Mouse (Mus musculus) forebrain, embryonic 11.5 days (tissue): ENCODE results near the gene Dnase1l2. TPM values are rescaled to one million over a fixed set of nuclear protein-coding genes. Genes with fewer than 3 reads are reported as not detected.
A peak's percentile ranks its signal among the peaks of the same experiment; 100 is the strongest.

Experiments
- ATAC-seq: fragments of 200-750 bp; cut with Nextera tagmentation; replicated peaks from 2 replicates; pipeline ENCODE4 v1.8.0; 2017; ENCODE audit warnings: moderate TSS enrichment; ENCODE audit not compliant: low FRiP score
- DNase-seq: peaks from one replicate; pipeline ENCODE4 v3.0.0-alpha.2; 2017; ENCODE audit warnings: low spot score
- H3K27ac ChIP-seq: fragments of 300-500 bp; sonication (generic); 2 replicates; pipeline ENCODE4 v1.5.1; 2014; ENCODE audit warnings: low read depth, low read length
- H3K27me3 ChIP-seq: fragments of 300-500 bp; sonication (generic); 2 replicates; pipeline ENCODE4 v1.6.1; 2014; ENCODE audit warnings: mild to moderate bottlenecking, low read length, mixed read lengths; ENCODE audit not compliant: control insufficient read depth, insufficient read depth
- H3K36me3 ChIP-seq: fragments of 300-500 bp; sonication (generic); 2 replicates; pipeline ENCODE4 v1.6.1; 2014; ENCODE audit warnings: mild to moderate bottlenecking, low read length, moderate library complexity, mixed read lengths; ENCODE audit not compliant: control insufficient read depth, insufficient read depth
- H3K4me1 ChIP-seq: fragments of 300-500 bp; sonication (generic); replicated peaks from 2 replicates; pipeline ENCODE4 v1.6.1; 2014; ENCODE audit warnings: low read length, mixed read lengths; ENCODE audit not compliant: control insufficient read depth, insufficient read depth
- H3K4me2 ChIP-seq: fragments of 300-500 bp; sonication (generic); 2 replicates; pipeline ENCODE4 v1.6.1; 2014; ENCODE audit warnings: low read depth, mild to moderate bottlenecking, low read length, moderate library complexity, mixed read lengths; ENCODE audit not compliant: severe bottlenecking
- H3K4me3 ChIP-seq: fragments of 300-500 bp; sonication (generic); 2 replicates; pipeline ENCODE4 v1.5.1; 2014; ENCODE audit warnings: low read depth, low read length
- H3K9ac ChIP-seq: fragments of 300-500 bp; sonication (generic); 2 replicates; pipeline ENCODE4 v1.6.1; 2014; ENCODE audit warnings: low read length
- H3K9me3 ChIP-seq: fragments of 300-500 bp; sonication (generic); 2 replicates; pipeline ENCODE4 v1.6.1; 2016; ENCODE audit warnings: low read length, mixed read lengths; ENCODE audit not compliant: control insufficient read depth
- WGBS: fragments of 180-500 bp; shearing (Covaris S2); extraction: QIAGEN DNeasy Blood & Tissue Kit; methylation state at CpG from one replicate; pipeline ENCODE4 v1.1.7; 2014; 5-methylcytosine and 5-hydroxymethylcytosine counted together
- polyA plus RNA-seq: library from polyadenylated mRNA; unstranded; fragments of >200 nt; fragmentation: Nextera tagmentation; extraction: Ambion mirVana; gene quantifications from 2 replicates; pipeline ENCODE4 v1.2.1, GENCODE M21; 2014

Gene Dnase1l2
- polyA plus RNA-seq, 1 experiment from 2014 or later = 3.3 TPM

DNA sequence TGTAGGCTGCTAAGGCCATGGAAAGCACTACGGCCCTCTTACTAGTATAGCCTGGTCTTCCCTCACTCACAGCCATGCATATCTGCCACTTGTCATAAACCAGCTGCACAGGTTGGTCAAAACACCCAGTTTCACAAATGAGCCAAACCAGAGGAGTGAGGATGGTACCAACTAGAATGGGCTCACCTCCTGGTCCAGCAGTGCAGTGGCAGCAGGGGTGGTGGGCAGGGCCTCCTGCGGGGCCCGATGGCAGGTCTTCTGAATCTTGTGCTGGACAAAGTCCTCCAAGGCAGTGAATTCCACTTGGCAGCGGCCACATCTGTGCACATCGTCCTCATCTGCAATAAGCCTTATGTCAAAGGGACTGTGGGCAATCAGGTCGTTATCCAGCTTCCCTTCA, 8.3 kb upstream of the Dnase1l2 start:
- ATAC-seq (no peak), DNase-seq (no peak)
- H3K9ac ChIP-seq = no peak overlapping the region
- H3K27ac ChIP-seq = no peak overlapping the region
- H3K27me3 ChIP-seq = no peaks in the 10 kb centered on the region
- no peaks in the 10 kb centered on the region for H3K9me3 ChIP-seq
- H3K4me1 ChIP-seq = peaks cover 7% of the 10 kb centered on the region; the same call in 1 of the 2 replicates
- H3K4me2 ChIP-seq = no peak overlapping the region
- peaks cover 3% of the 10 kb centered on the region; the same call in 1 of the 2 replicates for H3K36me3 ChIP-seq
- 95% methylated on average over 6 of the region's 6 CpGs for WGBS
- H3K4me3 ChIP-seq = no peak overlapping the region

DNA sequence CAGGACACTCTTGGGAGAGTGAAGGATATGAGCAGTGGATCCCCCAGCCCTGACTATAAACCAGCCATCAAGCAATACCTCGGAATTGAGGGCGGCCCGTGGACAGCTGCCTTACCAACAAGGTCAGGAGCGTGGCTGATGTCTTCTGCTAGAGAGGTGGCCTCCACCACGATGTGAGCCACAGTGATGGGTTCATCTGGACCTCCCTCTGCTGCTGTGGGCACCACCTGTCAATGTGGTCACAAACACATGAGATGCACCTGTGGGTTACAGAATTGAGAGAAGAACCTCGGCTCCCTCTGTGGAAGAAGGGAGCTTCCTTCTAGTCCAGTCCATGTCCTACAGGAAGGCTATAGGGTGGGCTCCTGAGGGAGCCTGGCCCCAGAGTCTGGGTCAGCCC, 6.6 kb upstream of the Dnase1l2 start:
- Histone ChIP-seq H3K4me1 (peaks cover 7% of the 10 kb centered on the region; the same call in 1 of the 2 replicates), H3K36me3 (peaks cover 4% of the 10 kb centered on the region; the same call in 1 of the 2 replicates), H3K9me3 (no peaks in the 10 kb centered on the region), H3K27me3 (no peaks in the 10 kb centered on the region), H3K4me3 (no peak overlapping the region), H3K9ac (no peak overlapping the region), H3K27ac (no peak overlapping the region), H3K4me2 (no peak overlapping the region)
- ATAC-seq = no peak
- 94% methylated on average over 6 of the region's 6 CpGs for WGBS
- DNase-seq = no peak

DNA sequence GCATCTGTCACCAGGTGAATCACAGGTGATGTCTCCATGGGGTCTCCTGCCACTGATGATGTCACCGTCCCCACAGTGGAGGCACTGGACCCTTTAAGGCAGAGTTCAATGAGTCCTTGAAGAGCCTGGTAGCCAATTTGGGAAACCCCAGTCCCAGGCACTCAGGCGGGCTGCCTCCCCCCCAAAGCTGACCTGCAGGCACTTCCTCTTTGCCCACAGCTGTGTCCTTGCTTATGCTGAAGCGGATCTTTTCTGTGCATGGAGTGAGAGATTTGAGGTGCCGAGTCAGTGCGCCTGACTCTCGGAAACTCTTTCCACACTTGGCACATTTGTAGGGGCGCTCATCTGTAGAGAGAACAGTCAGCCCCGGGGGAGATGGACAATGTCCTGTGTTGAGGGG, 3.7 kb upstream of the Dnase1l2 start:
- no peaks in the 10 kb centered on the region for H3K9me3 ChIP-seq
- 94% methylated on average over 8 of the region's 8 CpGs for WGBS

GRCm38 (mm10) chr17:24443409-24443808, 504 bp upstream of the Dnase1l2 start:
- 95% methylated on average over 4 of the region's 4 CpGs for WGBS
- no peak overlapping the region for H3K27ac ChIP-seq
- H3K27me3 ChIP-seq = no peaks in the 10 kb centered on the region
- no peaks in the 10 kb centered on the region for H3K4me1 ChIP-seq
- peaks cover 15% of the 10 kb centered on the region for H3K36me3 ChIP-seq
- H3K4me3 ChIP-seq = no peak overlapping the region
- H3K9me3 ChIP-seq = no peaks in the 10 kb centered on the region
- no peak overlapping the region for H3K9ac ChIP-seq
- no peak overlapping the region for H3K4me2 ChIP-seq
- DNase-seq (no peak), ATAC-seq (no peak)

More for the DNA sequence above, 3.7 kb upstream of the Dnase1l2 start:
- no peak overlapping the region for H3K4me3 ChIP-seq
- no peak overlapping the region for H3K27ac ChIP-seq
- ATAC-seq = no peak
- H3K4me2 ChIP-seq = no peak overlapping the region
- no peak overlapping the region for H3K9ac ChIP-seq
- DNase-seq = no peak
- H3K27me3 ChIP-seq = no peaks in the 10 kb centered on the region
- H3K36me3 ChIP-seq = peaks cover 13% of the 10 kb centered on the region
- H3K4me1 ChIP-seq = no peaks in the 10 kb centered on the region

DNA sequence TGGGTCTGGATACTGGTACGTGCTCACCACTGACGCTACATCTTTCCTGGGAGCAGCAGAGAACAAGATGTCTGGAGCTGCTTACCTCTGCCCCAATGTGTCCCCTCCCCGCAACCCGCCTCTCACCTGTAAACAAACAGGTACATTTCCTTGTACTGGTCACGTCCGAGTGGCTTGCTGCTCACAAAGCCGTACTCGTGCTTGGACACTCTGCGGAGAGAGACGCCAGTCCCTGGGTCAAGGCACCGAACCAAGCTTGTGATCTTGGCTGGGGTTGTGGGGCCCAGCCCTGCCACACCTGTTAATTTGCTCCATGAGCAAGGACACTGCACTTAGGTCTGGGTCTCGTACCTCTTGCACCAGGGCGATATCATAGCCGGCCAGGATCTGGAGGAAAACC, 798 bp downstream of the Dnase1l2 start:
- no peak overlapping the region for H3K9ac ChIP-seq
- no peaks in the 10 kb centered on the region for H3K9me3 ChIP-seq
- H3K4me1 ChIP-seq = no peaks in the 10 kb centered on the region
- no peak for DNase-seq
- no peaks in the 10 kb centered on the region for H3K27me3 ChIP-seq
- no peak overlapping the region for H3K27ac ChIP-seq
- ATAC-seq = no peak
- no peak overlapping the region for H3K4me2 ChIP-seq
- WGBS = 91% methylated on average over 14 of the region's 14 CpGs
- H3K36me3 ChIP-seq = peaks cover 15% of the 10 kb centered on the region
- H3K4me3 ChIP-seq = no peak overlapping the region

DNA sequence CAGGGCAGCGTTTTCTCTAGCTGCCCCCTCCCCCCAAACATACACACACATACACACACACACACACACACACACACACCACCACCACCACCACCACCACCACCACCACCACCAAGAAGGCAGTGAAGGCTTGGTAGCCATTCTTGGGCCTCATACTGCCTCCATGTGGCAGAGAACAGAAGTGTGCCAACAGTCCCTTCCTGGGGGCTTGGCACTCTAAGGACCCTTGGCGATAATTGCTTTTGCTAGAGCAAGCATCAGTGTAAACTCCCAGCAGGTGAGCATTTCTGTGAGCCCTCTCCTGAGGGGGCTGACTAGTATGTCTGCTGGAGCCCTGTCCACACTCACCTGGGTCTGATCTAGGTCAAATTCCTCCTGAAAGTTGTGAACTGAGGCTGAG, 1.8 kb downstream of the Dnase1l2 start:
- Histone ChIP-seq H3K4me1 (no peaks in the 10 kb centered on the region), H3K27ac (no peak overlapping the region), H3K27me3 (no peaks in the 10 kb centered on the region), H3K9me3 (no peaks in the 10 kb centered on the region), H3K4me3 (no peak overlapping the region), H3K36me3 (peaks cover 15% of the 10 kb centered on the region), H3K9ac (no peak overlapping the region), H3K4me2 (no peak overlapping the region)
- WGBS = 70% methylated on average over 2 of the region's 2 CpGs
- no peak for DNase-seq
- no peak for ATAC-seq

- Histone ChIP-seq H3K27ac (no peak overlapping the region), H3K36me3 (peaks cover 15% of the 10 kb centered on the region), H3K4me2 (no peak overlapping the region), H3K4me3 (no peak overlapping the region), H3K9me3 (no peaks in the 10 kb centered on the region), H3K27me3 (no peaks in the 10 kb centered on the region), H3K9ac (no peak overlapping the region), H3K4me1 (no peaks in the 10 kb centered on the region)
- WGBS = 93% methylated on average over 8 of the region's 8 CpGs
- ATAC-seq (no peak), DNase-seq (no peak)
Measured at GRCm38 (mm10) chr17:24440377-24440776, 2.5 kb downstream of the Dnase1l2 start.

GRCm38 (mm10) chr17:24437016-24437415, 5.9 kb downstream of the Dnase1l2 start:
- ATAC-seq (0 out of 2 replicates have a peak, but pooled peaks have one; percentile 36), DNase-seq (no peak)
- 77% methylated on average over 5 of the region's 5 CpGs for WGBS
- peaks cover 5% of the 10 kb centered on the region; the same call in 1 of the 2 replicates for H3K36me3 ChIP-seq
- H3K27ac ChIP-seq = no peak overlapping the region
- H3K9me3 ChIP-seq = no peaks in the 10 kb centered on the region
- no peaks in the 10 kb centered on the region for H3K4me1 ChIP-seq
- H3K4me2 ChIP-seq = no peak overlapping the region
- H3K27me3 ChIP-seq = no peaks in the 10 kb centered on the region
- H3K4me3 ChIP-seq = no peak overlapping the region
- H3K9ac ChIP-seq = no peak overlapping the region

DNA sequence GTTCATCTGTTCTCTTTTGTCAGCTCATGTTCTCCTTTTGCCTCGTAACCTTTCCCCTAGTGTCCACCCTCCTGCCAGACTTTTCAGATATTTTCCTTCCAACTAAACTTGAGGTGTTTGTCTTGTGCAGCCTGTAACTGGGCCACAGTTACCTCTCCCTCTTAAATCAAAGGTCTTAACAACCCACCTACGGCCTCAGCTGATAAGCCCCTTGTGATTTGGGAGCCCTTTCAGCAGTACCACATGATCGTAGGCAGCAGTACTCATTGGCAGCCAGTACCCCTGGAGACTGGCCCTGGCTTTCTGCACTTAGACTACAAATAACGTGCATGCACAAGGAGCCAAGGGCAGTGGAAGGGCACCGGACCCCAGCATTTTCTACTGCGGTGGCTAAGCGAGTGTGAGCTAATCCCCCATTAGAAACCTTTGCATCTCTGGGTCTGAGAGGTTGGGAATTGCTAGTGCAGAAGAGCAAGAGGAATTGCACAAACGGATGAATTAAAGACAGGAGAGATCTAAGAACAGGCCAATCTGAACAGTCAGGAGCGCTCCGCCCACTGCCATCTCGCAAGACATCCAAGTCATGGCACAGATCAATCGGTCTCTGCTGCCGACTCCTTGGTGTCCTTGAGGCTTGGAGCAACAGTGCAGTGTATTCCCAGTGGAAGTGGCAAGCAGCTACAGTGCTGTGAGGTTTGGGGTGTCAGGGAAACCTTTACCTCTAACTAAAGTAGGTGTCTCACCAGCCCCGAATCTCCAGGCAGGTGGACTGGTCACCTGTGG, 13.5 kb downstream of the Dnase1l2 start:
- H3K27ac ChIP-seq = no peak overlapping the region
- H3K4me2 ChIP-seq = no peak overlapping the region
- ATAC-seq = no peak
- H3K9ac ChIP-seq = no peak overlapping the region
- H3K4me3 ChIP-seq = no peak overlapping the region
- DNase-seq = no peak
- H3K27me3 ChIP-seq = no peaks in the 10 kb centered on the region
- H3K4me1 ChIP-seq = peaks cover 2% of the 10 kb centered on the region
- no peaks in the 10 kb centered on the region for H3K9me3 ChIP-seq
- H3K36me3 ChIP-seq = peaks cover 4% of the 10 kb centered on the region; the same call in 1 of the 2 replicates
- 88% methylated on average over 14 of the region's 14 CpGs for WGBS
